Mouse (Mus musculus): ENCODE results near the gene Olfr522. TPM values are rescaled to one million over a fixed set of nuclear protein-coding genes. Genes with fewer than 3 reads are reported as not detected.

Gene Olfr522
- polyA plus RNA-seq, 1 experiment from 2014 or later, result not detected

Other genes with a start within 250 kb of the Olfr522 start
- not detected in 2 replicates for gene Utf1, start 221.0 kb downstream of the Olfr522 start, polyA plus RNA-seq (2015; fragmentation: Nextera tagmentation; extraction: Ambion mirVana)
- 1.1 and 1.2 TPM in 2 replicates for gene 6430531B16Rik, start 186.0 kb downstream of the Olfr522 start, polyA plus RNA-seq (2015; fragmentation: Nextera tagmentation; extraction: Ambion mirVana)
- 2.8 and 3.1 TPM in 2 replicates for gene Adam8, start 172.2 kb downstream of the Olfr522 start, polyA plus RNA-seq (2015; fragmentation: Nextera tagmentation; extraction: Ambion mirVana)
- 51.6 and 55.1 TPM in 2 replicates for gene Zfp511, start 128.4 kb downstream of the Olfr522 start, polyA plus RNA-seq (2015; fragmentation: Nextera tagmentation; extraction: Ambion mirVana)
- gene Tubgcp2, start 128.1 kb downstream of the Olfr522 start, polyA plus RNA-seq (2015; fragmentation: Nextera tagmentation; extraction: Ambion mirVana), result 57.2 and 59.6 TPM in 2 replicates
- 4.1 and 6.9 TPM in 2 replicates for gene Msx3, start 115.7 kb downstream of the Olfr522 start, polyA plus RNA-seq (2015; fragmentation: Nextera tagmentation; extraction: Ambion mirVana)
- 351 and 430 TPM in 2 replicates for gene Caly, start 82.2 kb downstream of the Olfr522 start, polyA plus RNA-seq (2015; fragmentation: Nextera tagmentation; extraction: Ambion mirVana)
- not detected in 2 replicates for gene Prap1, start 71.4 kb downstream of the Olfr522 start, polyA plus RNA-seq (2015; fragmentation: Nextera tagmentation; extraction: Ambion mirVana)
- gene Fuom, start 62.3 kb downstream of the Olfr522 start, polyA plus RNA-seq (2015; fragmentation: Nextera tagmentation; extraction: Ambion mirVana), result 39.9 and 43.1 TPM in 2 replicates
- gene Paox, start 49.0 kb downstream of the Olfr522 start, polyA plus RNA-seq (2015; fragmentation: Nextera tagmentation; extraction: Ambion mirVana), result 8.9 and 9.9 TPM in 2 replicates
- gene Echs1, start 48.3 kb downstream of the Olfr522 start, polyA plus RNA-seq (2015; fragmentation: Nextera tagmentation; extraction: Ambion mirVana), result 124 and 128 TPM in 2 replicates
- 31.1 and 32.1 TPM in 2 replicates for gene Mtg1, start 27.2 kb downstream of the Olfr522 start, polyA plus RNA-seq (2015; fragmentation: Nextera tagmentation; extraction: Ambion mirVana)
- 30.8 and 31.2 TPM in 2 replicates for gene Sprn, start 9.9 kb downstream of the Olfr522 start, polyA plus RNA-seq (2015; fragmentation: Nextera tagmentation; extraction: Ambion mirVana)
- gene Olfr523, start 8.5 kb upstream of the Olfr522 start, polyA plus RNA-seq (2015; fragmentation: Nextera tagmentation; extraction: Ambion mirVana), result not detected in 2 replicates
- gene Olfr524, start 41.2 kb upstream of the Olfr522 start, polyA plus RNA-seq (2015; fragmentation: Nextera tagmentation; extraction: Ambion mirVana), result not detected in 2 replicates
- not detected in 2 replicates for gene Cd163l1, start 53.5 kb upstream of the Olfr522 start, polyA plus RNA-seq (2015; fragmentation: Nextera tagmentation; extraction: Ambion mirVana)
- gene 5830411N06Rik, start 82.5 kb upstream of the Olfr522 start, polyA plus RNA-seq (2015; fragmentation: Nextera tagmentation; extraction: Ambion mirVana), result not detected in 2 replicates
- gene Olfr525, start 156.1 kb upstream of the Olfr522 start, polyA plus RNA-seq (2015; fragmentation: Nextera tagmentation; extraction: Ambion mirVana), result not detected in 2 replicates
- not detected in 2 replicates for gene Olfr527, start 169.3 kb upstream of the Olfr522 start, polyA plus RNA-seq (2015; fragmentation: Nextera tagmentation; extraction: Ambion mirVana)
- not detected in 2 replicates for gene Olfr60, start 196.9 kb upstream of the Olfr522 start, polyA plus RNA-seq (2015; fragmentation: Nextera tagmentation; extraction: Ambion mirVana)
- not detected in 2 replicates for gene Olfr530, start 211.6 kb upstream of the Olfr522 start, polyA plus RNA-seq (2015; fragmentation: Nextera tagmentation; extraction: Ambion mirVana)
- gene Olfr531, start 238.2 kb upstream of the Olfr522 start, polyA plus RNA-seq (2015; fragmentation: Nextera tagmentation; extraction: Ambion mirVana), result not detected in 2 replicates

All from hindbrain, embryonic 16.5 days (tissue).